Mouse (Mus musculus) bone marrow macrophage, adult 2 months (primary cell): ENCODE results near the gene Axdnd1.

Source experiments
- CTCF ChIP-seq: IDR thresholded peaks from 2 replicates; pipeline ENCODE4 v1.5.1; 2012; ENCODE audit warnings: low read depth, mild to moderate bottlenecking, low read length, moderate library complexity
- POLR2A ChIP-seq: IDR thresholded peaks from 2 replicates; pipeline ENCODE4 v1.6.1; 2012; ENCODE audit warnings: mild to moderate bottlenecking, low read depth, low read length, borderline replicate concordance

GRCm38 (mm10) chr1:156352466-156352865 lies 68.5 kb downstream of the Axdnd1 start:
- TF ChIP-seq CTCF (no peak), POLR2A (no peak)
